Mouse (Mus musculus) brain, embryonic 14.5 days (tissue): ENCODE data around the gene Hist1h2bj. TPM values are rescaled to one million over a fixed set of nuclear protein-coding genes. Genes with fewer than 3 reads are reported as not detected.

ENCODE experiments used
- DNase-seq: peaks from one replicate; pipeline ENCODE4 v3.0.0-alpha.2; 2011; ENCODE audit warnings: low read depth
- CTCF ChIP-seq: fragments of 200-500 bp; IDR thresholded peaks from 2 replicates; pipeline ENCODE4 v1.5.1; 2012; ENCODE audit warnings: inconsistent platforms, mild to moderate bottlenecking, moderate library complexity, borderline replicate concordance; ENCODE audit not compliant: insufficient read depth, insufficient read length; ENCODE audit errors: extremely low read depth
- POLR2A ChIP-seq: fragments of 200-500 bp; IDR thresholded peaks from 2 replicates; pipeline ENCODE4 v1.6.1; 2012; ENCODE audit warnings: mild to moderate bottlenecking, inconsistent platforms, borderline replicate concordance; ENCODE audit not compliant: poor library complexity, insufficient read depth, insufficient read length, severe bottlenecking; ENCODE audit errors: extremely low read depth
- polyA plus RNA-seq: library from polyadenylated mRNA; depleted of rRNA; stranded (reverse); fragments of >200 nt; gene quantifications from 2 replicates; pipeline ENCODE4 v1.2.3, GENCODE M21; 2012

Hist1h2bj gene
- polyA plus RNA-seq, 1 experiment, result 20.2 TPM

DNA sequence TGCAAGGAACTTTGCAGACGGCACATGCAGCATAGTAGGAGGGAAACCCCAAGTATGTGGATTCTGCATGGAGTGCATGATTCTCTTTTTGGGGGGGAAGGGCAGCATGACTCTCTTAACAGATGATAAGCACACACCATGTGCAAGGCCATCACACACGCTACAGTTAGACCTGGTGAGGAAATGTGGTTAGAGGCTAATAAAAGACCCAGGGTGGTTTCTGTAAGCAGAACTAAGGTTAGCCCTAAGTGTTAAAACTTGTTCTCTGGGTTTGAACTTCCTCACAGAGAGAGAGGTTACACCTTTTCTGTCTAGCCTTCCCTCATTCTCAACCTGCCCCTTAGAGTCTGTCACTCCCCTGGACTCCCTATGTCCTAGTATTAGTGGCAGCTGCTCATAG, 41.7 kb upstream of the Hist1h2bj start:
- TF ChIP-seq CTCF (no peak), POLR2A (no peak)
- no peak for DNase-seq

DNA sequence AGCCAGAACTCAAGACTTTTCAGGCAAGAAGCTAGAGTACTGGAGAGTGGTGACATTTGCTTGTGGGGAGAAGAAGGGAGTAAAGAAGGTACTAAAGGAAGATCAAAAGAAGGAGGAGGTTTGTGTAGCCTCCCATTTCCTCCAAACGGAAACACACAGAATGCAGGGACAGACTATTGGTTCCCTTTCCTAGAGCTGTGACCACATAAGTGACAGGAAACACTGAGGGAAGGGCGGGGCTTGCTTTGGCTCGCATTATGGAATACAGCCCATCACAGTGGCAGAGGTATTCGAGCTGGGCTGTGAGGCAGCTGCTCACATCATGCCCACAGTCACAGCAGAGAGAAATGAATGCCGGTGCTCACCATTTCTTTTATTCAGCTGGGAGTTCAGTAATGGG, 41.2 kb upstream of the Hist1h2bj start:
- TF ChIP-seq POLR2A (no peak), CTCF (no peak)
- DNase-seq, result no peak

DNA sequence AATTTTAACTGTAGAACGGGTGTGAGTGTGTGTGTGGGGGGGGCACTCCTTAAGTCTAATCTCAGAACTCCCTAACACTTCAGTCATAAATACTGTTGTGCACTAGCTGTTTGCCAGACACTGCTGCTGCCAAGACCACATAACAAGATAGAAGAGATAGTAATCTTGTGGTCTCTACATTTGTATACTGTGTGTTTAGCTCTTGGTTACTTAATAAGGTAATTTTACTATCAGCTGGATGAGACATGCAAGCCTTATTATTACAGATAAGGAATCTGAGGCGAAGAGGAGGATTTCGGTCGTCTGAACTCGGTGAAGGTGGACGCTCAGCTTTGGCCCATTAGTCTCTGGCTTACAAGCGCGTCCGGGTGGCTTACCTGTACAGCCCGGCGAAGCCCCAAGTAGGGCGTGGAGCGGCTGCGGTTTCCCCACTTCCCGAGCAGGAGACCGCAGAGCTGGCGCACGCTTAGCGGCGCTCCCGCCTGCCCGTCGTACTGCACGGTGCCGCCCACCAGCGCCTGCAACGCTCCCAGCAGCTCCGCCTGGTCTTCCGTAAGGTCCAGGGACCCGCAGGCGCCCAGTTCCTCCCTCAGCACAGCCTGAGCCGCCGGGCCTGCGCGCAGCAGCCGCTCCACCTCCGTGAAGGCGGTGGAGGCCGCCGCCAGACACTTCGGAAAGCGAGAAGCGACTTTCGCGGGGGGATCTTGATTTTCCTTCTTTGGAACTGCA, 37.2 kb upstream of the Hist1h2bj start:
- peak; percentile 78 for DNase-seq
- TF ChIP-seq CTCF (no peak), POLR2A (no peak)

DNA sequence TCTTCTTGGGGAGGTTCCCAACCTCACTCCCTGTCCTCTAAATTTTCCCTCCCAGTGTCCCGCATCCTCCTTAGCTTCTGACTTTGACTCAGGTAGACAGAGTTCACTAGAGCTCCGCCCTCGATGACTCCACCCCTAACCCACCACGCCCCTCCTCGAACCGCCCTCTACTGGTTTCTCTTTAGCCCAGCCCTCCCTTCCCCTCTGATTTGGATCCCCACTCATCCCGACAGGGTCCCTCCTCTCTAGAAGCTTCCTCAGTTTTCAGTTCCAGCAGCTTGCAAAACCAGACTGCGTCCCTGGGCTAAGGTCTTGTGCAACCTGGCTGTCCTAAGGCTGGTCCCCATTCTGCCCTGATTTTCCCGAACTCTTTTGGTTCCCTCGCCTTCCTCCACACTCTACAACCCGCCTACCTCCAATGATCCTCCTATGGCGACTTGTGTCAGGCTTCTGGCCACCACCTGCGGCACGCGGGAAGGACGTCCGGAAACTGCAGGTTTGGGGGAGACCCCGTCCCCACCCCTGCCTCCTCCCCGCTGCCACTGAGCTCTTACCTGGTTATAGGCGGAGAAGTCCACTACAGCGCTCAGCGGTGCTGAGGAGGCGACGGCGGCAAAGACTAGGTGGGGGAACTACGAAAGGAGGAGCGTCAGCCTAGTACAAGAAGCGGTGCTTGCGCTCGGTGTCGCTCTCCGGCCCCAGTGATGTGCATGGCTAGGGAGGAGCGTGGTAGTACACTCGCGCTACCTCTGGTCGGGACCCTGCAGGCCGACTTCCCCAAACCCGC, 36.5 kb upstream of the Hist1h2bj start:
- peak; percentile 58 for DNase-seq
- TF ChIP-seq POLR2A (no peak), CTCF (no peak)

DNA sequence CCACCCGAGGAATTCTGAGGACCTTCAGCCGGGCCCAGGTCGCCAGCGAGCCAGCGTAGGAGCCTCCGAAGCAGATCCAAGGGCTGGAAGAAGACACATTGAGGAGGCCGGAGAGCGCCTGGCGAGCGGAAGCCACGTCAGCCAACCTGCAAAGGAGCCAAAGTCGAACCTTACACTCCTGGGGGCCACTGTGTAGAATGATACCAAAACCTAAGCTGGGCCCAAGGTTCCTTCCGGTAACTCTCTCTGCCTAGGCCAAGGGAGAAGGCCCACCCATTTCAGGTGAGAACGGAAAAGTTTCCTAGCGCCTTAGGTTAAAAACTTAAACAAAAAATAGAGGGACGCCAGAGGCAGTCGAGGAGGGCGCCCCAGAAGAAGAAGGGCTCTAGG, 35.9 kb upstream of the Hist1h2bj start:
- DNase-seq, result no peak
- TF ChIP-seq CTCF, result no peak

DNA sequence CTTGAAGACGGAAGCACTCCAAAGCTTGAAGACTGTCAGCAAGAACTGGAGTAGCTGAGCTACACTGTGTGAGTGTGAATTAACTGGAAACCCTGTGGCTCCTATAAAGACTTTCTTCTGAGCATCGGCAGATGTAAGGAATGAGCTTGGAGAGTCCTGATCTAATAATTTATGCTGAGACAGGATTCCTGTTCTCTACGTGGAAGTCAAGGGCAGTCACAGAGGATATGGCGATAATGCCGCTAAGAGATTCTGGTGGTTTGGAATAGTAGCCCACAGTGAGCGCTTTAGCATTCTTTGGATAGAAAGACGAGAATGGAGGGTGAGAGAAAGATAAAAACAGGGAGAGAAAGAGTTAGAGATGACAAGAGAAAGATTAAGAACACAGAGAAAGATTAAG, 35.1 kb upstream of the Hist1h2bj start:
- DNase-seq, result no peak

DNA sequence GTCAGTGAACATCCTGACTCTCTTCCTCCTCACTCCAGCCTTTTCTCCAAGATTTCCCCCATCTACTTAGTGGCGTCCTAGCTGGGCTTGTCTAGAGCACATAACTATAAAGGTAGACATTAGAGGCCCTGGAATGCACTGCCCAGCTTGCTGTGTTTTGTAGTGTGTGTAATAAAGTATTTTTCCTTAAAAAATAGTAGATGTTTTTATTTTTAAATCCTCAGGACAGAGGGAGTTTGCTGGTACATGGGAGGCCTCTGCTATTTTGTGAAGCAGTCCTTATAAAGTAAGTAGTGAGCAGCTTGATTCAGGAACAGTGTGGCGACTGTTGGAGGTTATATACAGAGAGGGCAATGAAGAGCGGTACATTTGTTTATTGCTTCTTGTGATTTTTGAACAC, 34.3 kb upstream of the Hist1h2bj start:
- no peak for DNase-seq
- TF ChIP-seq CTCF, result no peak
- no peak for TF ChIP-seq POLR2A

More for the DNA sequence above, 35.1 kb upstream of the Hist1h2bj start:
- TF ChIP-seq POLR2A (no peak), CTCF (no peak)

DNA sequence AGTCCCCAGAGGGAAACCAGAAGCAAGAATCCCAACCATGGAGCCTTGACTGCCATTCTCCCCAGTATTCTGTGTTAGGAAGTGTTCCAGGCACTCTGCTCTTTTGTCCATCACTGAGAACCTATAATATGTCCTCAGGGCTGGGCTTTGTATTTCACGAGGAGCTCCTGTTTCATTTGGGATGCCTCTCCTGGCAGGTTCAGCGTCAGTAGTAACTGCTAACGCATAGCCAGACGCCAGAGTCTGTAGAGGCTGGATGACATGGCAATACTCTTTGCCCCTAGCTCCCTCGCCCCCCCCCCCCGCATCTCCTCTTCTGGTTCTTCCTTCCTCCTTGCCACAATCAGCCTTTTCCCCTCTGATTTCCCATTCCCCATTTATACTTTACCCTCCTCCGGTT, 33.4 kb upstream of the Hist1h2bj start, which contains the start of gene Prss16:
Gene Prss16 (minus strand): TSS at position 101 of the 400 bp plus-strand sequence.
- TF ChIP-seq POLR2A, result no peak
- no peak for TF ChIP-seq CTCF
- DNase-seq, result no peak

DNA sequence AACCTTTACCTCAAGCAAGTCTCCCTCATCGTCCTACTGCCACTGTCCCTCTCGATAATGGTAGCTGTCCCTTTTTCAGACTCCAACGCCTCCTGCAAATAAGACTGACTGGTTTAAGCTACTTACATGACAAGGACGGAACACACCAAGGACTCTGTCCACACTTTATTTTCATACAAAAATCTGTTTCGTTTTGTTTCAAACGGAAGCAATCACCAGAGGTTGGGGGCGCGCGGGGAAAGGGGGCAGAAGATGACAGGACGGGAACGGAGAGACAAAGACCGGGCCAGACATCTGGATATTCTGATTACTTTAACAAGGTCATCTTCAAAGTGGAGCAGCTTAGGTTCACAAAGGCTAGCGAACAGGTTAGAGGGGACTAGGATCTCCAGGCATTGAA, 29.3 kb upstream of the Hist1h2bj start:
- DNase-seq, result peak; percentile 51
- TF ChIP-seq CTCF (no peak), POLR2A (no peak)

DNA sequence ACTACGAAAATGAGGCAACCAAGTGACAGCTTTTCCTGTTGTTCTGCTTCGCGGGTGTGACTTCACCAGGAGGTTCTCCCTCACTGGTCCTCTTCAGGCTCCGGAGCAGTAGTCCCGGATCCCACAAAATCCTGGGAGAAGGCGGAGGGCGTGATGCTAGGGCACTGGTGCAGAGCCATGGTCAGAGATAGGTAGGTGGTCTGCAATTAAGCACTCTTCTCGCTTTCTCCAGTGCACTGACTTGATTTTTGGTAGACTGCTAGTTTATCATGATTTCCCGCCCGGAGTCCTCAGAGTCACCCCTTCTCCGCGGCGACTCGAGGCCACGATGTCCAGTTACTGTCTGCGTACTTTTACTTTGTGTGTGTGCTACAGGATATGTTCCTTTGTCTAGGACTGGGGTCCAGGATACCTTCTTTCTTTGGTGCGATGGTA, 28.6 kb upstream of the Hist1h2bj start:
- peak; percentile 47 for DNase-seq
- TF ChIP-seq POLR2A, result no peak

DNA sequence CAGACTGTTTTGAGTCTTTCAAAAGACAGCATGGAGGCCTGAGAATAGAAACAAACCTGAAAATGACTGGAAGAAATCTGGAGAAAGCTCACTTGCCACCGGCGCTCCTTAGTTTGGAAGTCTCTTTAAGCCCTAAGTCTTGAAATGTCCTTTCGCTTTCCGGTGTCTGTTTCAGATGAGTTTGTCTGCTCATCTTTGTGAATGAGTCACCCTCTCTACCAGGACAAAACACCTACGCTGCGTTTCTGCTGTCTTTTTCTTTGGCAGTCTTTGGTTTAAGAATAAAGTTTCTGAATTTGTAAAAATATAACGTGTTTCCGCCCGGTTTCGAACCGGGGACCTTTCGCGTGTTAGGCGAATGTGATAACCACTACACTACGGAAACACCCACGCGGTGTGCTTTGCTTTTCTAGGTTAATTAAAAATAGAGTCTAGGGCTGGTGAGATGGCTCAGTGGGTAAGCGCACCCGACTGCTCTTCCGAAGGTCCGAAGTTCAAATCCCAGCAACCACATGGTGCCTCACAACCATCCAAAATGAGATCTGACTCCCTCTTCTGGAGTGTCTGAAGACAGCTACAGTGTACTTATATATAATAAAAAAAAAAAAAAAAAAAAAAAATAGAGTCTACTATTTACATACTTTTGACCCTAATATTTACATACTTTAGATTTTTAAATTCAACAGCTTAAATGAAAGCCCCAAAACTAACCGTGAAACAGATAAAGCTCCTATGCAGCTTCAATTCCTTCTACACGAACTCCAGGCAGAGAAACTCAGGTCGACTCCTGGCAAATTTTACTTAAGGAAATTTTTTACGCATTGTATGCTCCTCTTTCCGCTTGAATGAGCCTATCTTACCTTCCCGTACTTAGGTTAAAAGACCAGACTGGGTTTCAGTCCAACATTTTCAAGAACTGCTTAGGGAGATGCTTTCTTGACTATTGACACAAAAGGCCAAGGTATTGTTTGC, 27.2 kb upstream of the Hist1h2bj start:
- no peak for TF ChIP-seq POLR2A
- no peak for TF ChIP-seq CTCF
- DNase-seq, result peak; percentile 77
